Mouse (Mus musculus): ENCODE measurements at regions not wholly inside any gene's neighbourhood (a gene's known extent, or its start where the extent isn't known, plus 50 kb on each side); places are given as distances from the start of the nearest gene placed in this dataset.

GRCm38 (mm10) chr3:142935949-142936348, 54.1 kb upstream of the Pkn2 start:
- TF ChIP-seq POLR2A (IDR thresholded peaks at IDR 0.05; ENCODE audit: control insufficient read depth in 1 of 2, insufficient read depth in 1 of 2, low read depth in 1 of 2, low read length in 2 of 2, poor library complexity in 1 of 2), result no peak
- no peak for TF ChIP-seq ZMIZ1 (IDR thresholded peaks at IDR 0.05; ENCODE audit: low read depth, low read length)
- no peak for TF ChIP-seq ZKSCAN1 (IDR thresholded peaks at IDR 0.05; ENCODE audit: low read depth, low read length)
- no peak for TF ChIP-seq CTCF (IDR thresholded peaks at IDR 0.05 in 2 of 3, conservative IDR thresholded peaks at IDR 0.05 in 1 of 3; ENCODE audit: control insufficient read depth in 1 of 3, insufficient read depth in 1 of 3, low read depth in 2 of 3, low read length in 3 of 3, poor library complexity in 1 of 3, severe bottlenecking in 1 of 3)
- no peak for TF ChIP-seq POLR2AphosphoS2 (IDR thresholded peaks at IDR 0.05; ENCODE audit: low read length)
- no peak for TF ChIP-seq TCF12 (IDR thresholded peaks at IDR 0.05; ENCODE audit: low read depth, low read length)
- peak; percentile 60 for TF ChIP-seq USF1 (IDR thresholded peaks at IDR 0.05; ENCODE audit: low read depth, low read length)
- no peak for TF ChIP-seq ZNF384 (IDR thresholded peaks at IDR 0.05; ENCODE audit: low read depth, low read length)
